Mouse (Mus musculus): ENCODE data around the gene Qtrt1.

DNA sequence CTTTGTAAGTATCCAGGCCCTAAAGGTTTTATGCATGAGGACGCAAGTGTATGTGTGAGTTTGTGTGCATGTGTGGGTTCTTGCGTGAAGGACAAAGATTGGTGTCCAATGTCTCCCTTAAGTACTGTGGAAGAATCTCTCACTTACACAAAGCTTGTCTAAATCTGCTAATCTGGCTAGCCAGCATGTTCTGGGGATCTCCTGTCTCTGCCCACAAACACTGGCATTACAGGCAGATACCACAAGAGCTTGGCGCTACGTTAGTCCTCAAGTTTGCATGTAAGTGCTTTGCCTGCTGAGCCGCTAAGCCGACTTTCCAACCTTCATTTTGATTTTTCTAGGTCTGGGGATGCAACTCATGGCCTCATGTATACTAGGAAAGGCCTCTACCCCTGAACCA, 25.9 kb downstream of the Qtrt1 start:
- no peak for TF ChIP-seq GATA1 (IDR thresholded peaks at IDR 0.05; ENCODE audit: low read length)
- no peak for TF ChIP-seq TAL1 (IDR thresholded peaks at IDR 0.05; ENCODE audit: low read length)

All from erythroblast, embryonic 14.5 days (primary cell).